Mouse (Mus musculus) embryonic fibroblast, embryonic 13.5 days (primary cell): ENCODE measurements at regions not wholly inside any gene's neighbourhood (a gene's known extent, or its start where the extent isn't known, plus 50 kb on each side); places are given as distances from the start of the nearest gene placed in this dataset.

Experiments
- CTCF ChIP-seq: IDR thresholded peaks from 2 replicates; pipeline ENCODE4 v1.5.1; 2011; ENCODE audit warnings: mild to moderate bottlenecking, control low read depth, low read length, moderate library complexity, borderline replicate concordance; ENCODE audit not compliant: insufficient read depth
- POLR2A ChIP-seq: IDR thresholded peaks from 2 replicates; pipeline ENCODE4 v1.6.1; 2011; ENCODE audit warnings: low read depth, mild to moderate bottlenecking, control low read depth, low read length, moderate library complexity

GRCm38 (mm10) chr5:75823646-75824045 is 154.6 kb downstream of the Kdr start:
- TF ChIP-seq CTCF (no peak), POLR2A (no peak)
